Mouse (Mus musculus): Measurements from ENCODE around the gene Ang. TPM values are rescaled to one million over a fixed set of nuclear protein-coding genes. Genes with fewer than 3 reads are reported as not detected.

The Ang gene
- total and polyA plus RNA-seq, 3 experiments = 0.44 to 2.2 (median 1.2) TPM

DNA sequence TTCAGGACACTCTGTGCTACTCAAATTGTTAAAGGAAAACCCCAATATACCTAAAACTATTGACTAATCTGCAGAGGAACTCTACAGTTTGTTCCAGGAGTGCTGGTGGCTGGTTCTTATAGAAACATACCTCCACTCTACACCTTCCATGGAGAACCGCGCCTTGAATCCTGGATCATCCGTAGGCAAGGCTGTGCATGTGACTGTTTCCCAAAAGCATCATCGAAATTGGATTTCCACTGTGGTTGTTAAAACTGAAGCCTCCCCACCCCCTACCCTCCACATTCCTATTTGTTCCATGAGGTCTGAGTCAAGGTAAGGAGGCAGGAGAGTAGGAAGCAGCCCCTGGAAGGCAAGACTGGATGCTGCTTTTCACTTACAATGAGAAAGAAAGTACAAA is 53.5 kb downstream of the Ang start:
- Histone ChIP-seq H3K27ac (ENCODE audit: insufficient read depth, low read depth) (no peak overlapping the region), H3K4me3 (replicated peaks in 1 of 3; ENCODE audit: low read depth in 2 of 3, low read length in 2 of 3, poor library complexity in 1 of 3) (no peak overlapping the region), H3K4me2 (ENCODE audit: insufficient read depth, low read depth, poor library complexity, severe bottlenecking) (no peak overlapping the region), H3K9ac (ENCODE audit: insufficient read depth, low read depth) (no peak overlapping the region), H3K4me1 (ENCODE audit: control insufficient read depth in 1 of 2, insufficient read depth in 2 of 2) (peaks cover 2 to 11% of the 10 kb centered on the region in 2 experiments; a peak in 3 of 4 replicates), H3K79me2 (replicated peaks; ENCODE audit: control insufficient read depth, extremely low read depth, insufficient read depth, poor library complexity, severe bottlenecking) (no peaks in the 10 kb centered on the region), H3K9me3 (replicated peaks; ENCODE audit: low read length) (no peaks in the 10 kb centered on the region), H3K36me3 (replicated peaks in 1 of 2; ENCODE audit: control insufficient read depth in 1 of 2, insufficient read depth in 1 of 2, low read length in 1 of 2) (no peaks in the 10 kb centered on the region), H3K27me3 (replicated peaks) (no peaks in the 10 kb centered on the region)
- DNase-seq (ENCODE audit: extremely low read depth) = no peak
- in situ Hi-C loops (cut with MboI; ENCODE audit: low pct_ligation_motif_present, low pct_unique_long_range_greater_than_20kb, low sequenced_read_pairs) = no loop called here
- no peak for TF ChIP-seq NRF1 (IDR thresholded peaks at IDR 0.05; ENCODE audit: low read depth, low read length)
- no peak for TF ChIP-seq TCF12 (IDR thresholded peaks at IDR 0.05; ENCODE audit: low read depth, low read length)
- no peak for TF ChIP-seq ETS1 (conservative IDR thresholded peaks at IDR 0.05; ENCODE audit: low read depth, low read length)
- TF ChIP-seq PAX5 (IDR thresholded peaks at IDR 0.05; ENCODE audit: low read length) = no peak
- no peak for TF ChIP-seq NELFE (IDR thresholded peaks at IDR 0.05; ENCODE audit: low read depth, low read length)
- no peak for TF ChIP-seq RCOR1 (conservative IDR thresholded peaks at IDR 0.05; ENCODE audit: low read depth, low read length)
- TF ChIP-seq USF2 (conservative IDR thresholded peaks at IDR 0.05; ENCODE audit: low read depth, low read length) = no peak
- TF ChIP-seq CHD2 (IDR thresholded peaks at IDR 0.05; ENCODE audit: low read length) = no peak
- no peak for TF ChIP-seq ZNF384 (IDR thresholded peaks at IDR 0.05; ENCODE audit: low read depth, low read length)
- no peak for TF ChIP-seq MYC (IDR thresholded peaks at IDR 0.05; ENCODE audit: low read depth, low read length)
- no peak for TF ChIP-seq KAT2A (IDR thresholded peaks at IDR 0.05; ENCODE audit: insufficient replicate concordance, low read length)
- no peak for TF ChIP-seq UBTF (IDR thresholded peaks at IDR 0.05; ENCODE audit: low read depth, low read length)
- TF ChIP-seq JUND (conservative IDR thresholded peaks at IDR 0.05; ENCODE audit: low read depth, low read length) = no peak
- no peak for TF ChIP-seq ZKSCAN1 (IDR thresholded peaks at IDR 0.05; ENCODE audit: borderline replicate concordance, low read depth, low read length)
- TF ChIP-seq USF1 (IDR thresholded peaks at IDR 0.05; ENCODE audit: low read depth, low read length) = no peak
- no peak for TF ChIP-seq GABPA (IDR thresholded peaks at IDR 0.05; ENCODE audit: insufficient replicate concordance, low read depth, low read length)
- TF ChIP-seq EP300 (IDR thresholded peaks at IDR 0.05; ENCODE audit: low read length) = no peak
- TF ChIP-seq MXI1 (IDR thresholded peaks at IDR 0.05; ENCODE audit: low read depth, low read length) = no peak
- TF ChIP-seq ZMIZ1 (IDR thresholded peaks at IDR 0.05; ENCODE audit: low read depth, low read length) = no peak
- dilution Hi-C loops (cut with MboI; ENCODE audit: extremely low pct_ligation_motif_present, extremely low pct_unique_long_range_greater_than_20kb, low sequenced_read_pairs) = no loop called here

DNA sequence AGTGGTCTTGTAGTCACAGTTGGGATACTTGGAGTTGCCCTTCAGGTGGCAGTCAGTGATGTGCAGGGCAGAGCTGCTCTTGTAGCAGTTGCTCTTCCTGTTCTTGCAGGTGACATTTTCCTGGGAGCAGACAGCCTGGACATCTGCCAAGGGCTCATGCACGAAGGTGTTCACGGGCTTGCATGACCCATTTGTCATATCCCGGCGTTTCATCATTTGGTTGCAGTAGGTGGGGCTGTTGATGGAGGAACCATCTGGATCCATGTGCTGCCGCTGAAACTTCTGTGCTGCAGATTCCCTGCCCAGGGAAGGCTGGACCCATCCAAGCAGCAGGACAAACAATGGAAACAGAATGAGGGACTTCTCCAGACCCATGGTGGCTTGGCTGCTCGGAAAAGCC is 54.6 kb downstream of the Ang start:
- no peak for TF ChIP-seq SIN3A (IDR thresholded peaks at IDR 0.05; ENCODE audit: low read length)
- no peak for TF ChIP-seq KAT2A (IDR thresholded peaks at IDR 0.05; ENCODE audit: insufficient replicate concordance, low read length)
- TF ChIP-seq MAZ (IDR thresholded peaks at IDR 0.05; ENCODE audit: low read depth, low read length) = no peak
- no peak for TF ChIP-seq POLR2A (IDR thresholded peaks at IDR 0.05; ENCODE audit: low read depth, low read length)
- TF ChIP-seq EP300 (IDR thresholded peaks at IDR 0.05; ENCODE audit: low read length) = no peak
- TF ChIP-seq MEF2A (IDR thresholded peaks at IDR 0.05; ENCODE audit: borderline replicate concordance, low read depth, low read length) = no peak
- no peak for TF ChIP-seq JUND (conservative IDR thresholded peaks at IDR 0.05; ENCODE audit: low read depth, low read length)
- no peak for TF ChIP-seq PAX5 (IDR thresholded peaks at IDR 0.05; ENCODE audit: low read length)
- TF ChIP-seq JUN (IDR thresholded peaks at IDR 0.05; ENCODE audit: insufficient read depth, low read depth, low read length) = no peak
- no peak overlapping the region for H3K4me3 ChIP-seq (replicated peaks in 1 of 3; ENCODE audit: low read depth in 2 of 3, low read length in 2 of 3, poor library complexity in 1 of 3)
- peaks cover 2 to 11% of the 10 kb centered on the region in 2 experiments; a peak in 3 of 4 replicates for H3K4me1 ChIP-seq (ENCODE audit: control insufficient read depth in 1 of 2, insufficient read depth in 2 of 2)
- dilution Hi-C loops (cut with MboI; ENCODE audit: extremely low pct_ligation_motif_present, extremely low pct_unique_long_range_greater_than_20kb, low sequenced_read_pairs) (no loop called here), in situ Hi-C loops (cut with MboI; ENCODE audit: low pct_ligation_motif_present, low pct_unique_long_range_greater_than_20kb, low sequenced_read_pairs) (no loop called here)
- no peaks in the 10 kb centered on the region for H3K9me3 ChIP-seq (replicated peaks; ENCODE audit: low read length)
- H3K36me3 ChIP-seq (replicated peaks in 1 of 2; ENCODE audit: control insufficient read depth in 1 of 2, insufficient read depth in 1 of 2, low read length in 1 of 2) = no peaks in the 10 kb centered on the region
- H3K27me3 ChIP-seq (replicated peaks) = no peaks in the 10 kb centered on the region
- H3K9ac ChIP-seq (ENCODE audit: insufficient read depth, low read depth) = no peak overlapping the region
- no peak overlapping the region for H3K4me2 ChIP-seq (ENCODE audit: insufficient read depth, low read depth, poor library complexity, severe bottlenecking)
- no peaks in the 10 kb centered on the region for H3K79me2 ChIP-seq (replicated peaks; ENCODE audit: control insufficient read depth, extremely low read depth, insufficient read depth, poor library complexity, severe bottlenecking)
- no peak overlapping the region for H3K27ac ChIP-seq (ENCODE audit: insufficient read depth, low read depth)
- DNase-seq (ENCODE audit: extremely low read depth) = no peak

Data from CH12.LX (cell line).